Mouse (Mus musculus) cerebral cortex, adult 2 months (tissue): Measurements from ENCODE around the gene Bmp4.

ENCODE experiments used
- WGBS: fragments of 180-500 bp; shearing (Covaris S2); methylation state at CpG from one replicate; pipeline ENCODE4 v1.1.7; 2018; 5-methylcytosine and 5-hydroxymethylcytosine counted together

The Bmp4 gene

DNA sequence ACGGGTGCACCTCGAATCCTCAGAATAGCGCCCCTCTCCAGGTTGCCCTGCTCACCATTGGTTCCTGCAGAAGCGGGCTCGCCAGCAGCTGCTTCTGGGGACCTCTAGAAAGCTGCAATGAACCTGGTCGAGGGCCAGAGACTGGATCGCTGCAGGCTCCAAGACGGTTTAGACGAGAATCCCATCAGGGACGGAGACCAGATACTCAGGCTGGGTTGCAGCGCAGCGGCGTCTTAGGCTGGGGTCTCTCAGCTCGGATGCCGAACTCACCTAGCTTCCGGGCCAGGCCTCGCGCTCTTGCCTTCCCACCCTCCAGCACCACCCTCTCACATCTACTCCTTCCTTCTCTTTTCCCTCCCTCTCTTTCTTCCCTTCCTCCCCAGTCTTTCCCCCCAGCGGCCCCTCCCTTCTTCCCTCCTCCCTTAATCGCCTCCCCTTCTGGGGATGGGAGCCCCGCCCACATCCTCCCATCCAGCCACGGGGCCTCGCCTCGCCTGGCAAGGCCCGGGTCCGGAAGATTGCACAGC, at the start of gene Bmp4:
Gene Bmp4, minus strand, starts transcription at position 421 of the 527 bp plus-strand sequence.
- WGBS: 13% methylated on average over 26 of the region's 26 CpGs

DNA sequence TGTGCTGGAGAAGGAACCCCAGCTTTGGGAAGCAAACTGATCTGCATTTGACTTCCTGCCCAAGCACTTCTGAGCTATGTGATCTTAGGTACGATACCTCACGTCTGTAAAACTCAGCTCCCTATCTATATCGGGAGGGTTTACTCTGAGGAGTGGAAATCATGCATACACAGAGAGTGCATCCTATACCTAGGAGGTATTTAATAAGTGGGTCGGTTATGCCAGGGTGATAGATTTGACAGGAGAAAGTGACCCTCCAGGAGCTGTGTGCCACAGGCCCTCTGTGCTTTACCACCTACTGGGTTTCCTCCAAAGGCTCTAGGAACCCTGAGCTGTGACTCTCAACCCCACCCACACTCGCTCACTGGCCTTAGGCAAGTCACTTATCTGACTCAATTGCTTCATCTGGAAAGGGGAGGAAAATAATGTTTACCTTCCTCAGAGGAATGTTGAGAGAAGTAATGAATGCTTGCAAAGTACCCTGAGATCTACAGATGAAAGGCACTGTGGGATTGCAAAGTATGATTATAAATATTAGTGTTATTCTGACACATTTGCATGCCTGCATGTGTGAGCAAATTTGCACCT, 49.1 kb upstream of the Bmp4 start:
- 92% methylated on average over 5 of the region's 5 CpGs for WGBS

DNA sequence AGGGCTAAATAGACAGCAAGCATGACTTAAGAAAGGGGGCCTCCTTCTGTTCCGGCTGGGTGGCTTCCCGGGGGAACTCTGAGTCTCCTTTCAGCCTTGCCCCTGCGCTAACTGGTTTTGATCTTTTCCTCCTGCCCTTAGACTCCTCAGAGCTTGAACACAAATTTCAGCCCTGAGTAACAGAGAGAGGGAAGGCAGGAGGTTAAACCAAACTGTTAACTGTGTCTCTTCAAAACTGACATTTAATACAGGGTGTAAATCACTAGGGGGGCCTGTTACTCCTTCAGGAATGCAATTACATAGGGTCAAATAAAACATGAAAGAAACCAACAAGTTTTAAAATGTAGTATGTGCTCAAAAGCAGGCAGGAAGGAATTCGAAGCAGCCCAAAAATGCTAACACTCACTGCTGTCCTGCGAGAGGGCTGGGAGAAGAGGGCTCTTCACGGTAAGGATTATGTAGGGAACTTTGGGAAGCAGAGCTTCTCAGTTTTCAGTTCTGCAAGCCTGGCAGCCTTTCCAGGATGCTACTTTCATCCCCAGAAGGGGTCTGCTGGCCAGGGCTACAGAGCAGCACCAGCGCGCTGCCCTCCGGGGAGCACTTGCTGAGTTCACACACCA, 46.1 kb upstream of the Bmp4 start:
- 59% methylated on average over 9 of the region's 9 CpGs for WGBS

DNA sequence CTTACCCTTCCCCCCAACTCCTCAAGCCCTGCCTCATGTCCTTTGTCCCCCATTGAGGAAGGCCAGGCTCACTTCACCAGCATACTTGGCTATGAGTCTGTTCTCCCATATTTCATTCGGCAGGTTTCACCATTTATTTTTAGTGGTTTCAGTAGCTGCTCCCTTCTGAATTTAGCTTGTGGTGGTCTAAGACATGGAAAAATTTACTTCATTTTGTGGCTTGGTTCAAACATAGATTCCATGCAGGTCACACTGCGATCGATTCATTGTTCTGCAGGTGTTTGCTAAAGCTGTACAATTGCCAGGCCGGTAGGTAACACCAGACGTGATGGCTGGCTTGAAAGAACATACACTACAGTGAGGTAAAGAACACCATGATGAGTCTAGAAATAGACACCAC, 39.8 kb upstream of the Bmp4 start:
- whole genome bisulfite sequencing: 91% methylated on average over 5 of the region's 5 CpGs

DNA sequence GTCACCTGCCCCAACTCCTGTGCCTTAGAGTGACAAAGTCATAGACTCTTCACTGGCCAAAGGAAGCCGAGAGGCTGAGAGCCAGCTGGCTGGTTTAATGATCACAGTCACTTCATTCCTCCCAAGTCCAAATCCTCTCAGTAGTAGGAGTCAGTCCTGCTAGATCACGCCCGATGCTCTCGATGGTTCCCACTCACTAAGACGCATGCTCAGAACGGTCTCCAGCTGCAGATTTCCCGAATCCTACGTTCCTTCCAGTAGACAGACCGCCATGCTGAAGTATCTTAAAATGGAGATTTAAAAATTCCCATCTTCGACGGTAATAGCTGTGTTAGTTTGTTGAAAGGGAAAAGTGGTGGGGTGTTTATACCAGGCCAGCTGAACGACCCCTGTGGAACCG, 36.8 kb upstream of the Bmp4 start:
- WGBS: 95% methylated on average over 13 of the region's 13 CpGs

DNA sequence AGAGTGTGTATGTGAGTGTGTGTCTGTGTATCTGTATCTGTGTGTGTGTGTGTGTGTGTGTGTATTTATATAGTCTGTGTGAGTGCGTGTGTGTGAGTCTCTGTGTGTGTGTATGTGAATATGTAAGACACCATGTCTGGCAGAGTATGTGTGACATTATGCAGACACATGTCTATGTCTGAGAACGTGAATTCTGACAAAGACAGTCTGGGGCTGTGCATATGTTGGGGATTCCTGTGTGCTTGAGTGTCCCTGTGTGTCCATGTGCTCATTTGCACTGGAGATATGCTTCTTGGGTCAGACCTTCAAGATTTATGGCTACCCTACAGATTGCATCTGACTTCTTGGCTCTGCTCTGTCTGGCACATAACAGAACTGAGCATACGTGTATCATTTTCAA, 31.4 kb upstream of the Bmp4 start:
- WGBS: 85% methylated on average over 3 of the region's 3 CpGs

DNA sequence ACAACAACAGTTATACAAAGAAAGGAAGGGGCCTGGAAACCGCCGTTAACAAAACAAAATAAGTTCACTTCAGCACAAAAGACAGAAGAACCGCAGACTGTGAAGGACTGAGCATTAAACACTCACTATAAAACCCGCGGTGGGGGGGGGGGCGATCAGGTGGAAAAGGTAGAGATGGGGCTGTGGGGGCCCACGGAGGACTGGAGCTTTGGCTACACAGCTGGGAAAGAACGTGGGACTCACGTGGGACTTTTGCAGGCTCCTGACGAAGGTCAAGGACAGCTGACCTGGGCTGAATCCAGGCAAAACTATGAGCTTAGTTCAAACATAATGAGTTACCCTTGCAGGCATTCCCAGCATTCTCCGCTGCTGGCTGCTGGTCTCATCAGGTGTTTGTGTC, 28.8 kb upstream of the Bmp4 start:
- WGBS: 42% methylated on average over 11 of the region's 11 CpGs

DNA sequence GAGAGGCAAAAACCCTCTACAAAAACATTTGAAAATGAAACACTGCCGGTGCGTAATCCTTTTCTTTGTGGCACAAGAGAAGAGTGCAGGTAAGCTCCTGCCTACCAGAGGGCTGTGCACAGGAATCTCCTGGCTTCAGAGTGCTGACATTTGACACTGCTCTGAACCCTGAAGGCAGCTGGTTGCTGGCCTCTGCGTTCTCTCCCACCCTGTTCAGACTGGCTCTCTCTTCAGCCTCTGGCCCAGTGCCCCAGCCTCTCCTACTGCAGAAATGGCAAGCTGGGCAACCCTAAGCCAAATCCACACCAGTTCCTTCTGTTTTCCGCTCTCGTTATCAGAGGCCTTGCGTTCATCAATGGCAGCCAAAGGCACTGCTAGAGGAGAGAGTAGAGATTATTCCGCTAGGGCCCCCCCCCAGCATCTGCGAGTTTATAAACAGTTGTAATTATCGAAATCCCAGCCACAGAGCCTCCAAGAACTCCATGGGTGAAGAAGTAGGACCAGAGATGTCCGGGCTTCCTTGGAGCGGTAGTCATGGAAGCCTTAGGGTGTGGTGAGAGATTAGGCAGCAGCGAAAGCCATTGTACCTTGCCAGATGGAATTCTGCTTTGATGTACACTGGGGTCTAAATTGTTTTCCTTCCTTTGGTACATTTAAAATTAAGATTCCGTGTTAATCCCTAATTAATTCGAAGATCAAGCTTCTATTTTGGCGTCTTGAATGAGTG, 28.1 kb upstream of the Bmp4 start:
- WGBS: 70% methylated on average over 15 of the region's 15 CpGs

DNA sequence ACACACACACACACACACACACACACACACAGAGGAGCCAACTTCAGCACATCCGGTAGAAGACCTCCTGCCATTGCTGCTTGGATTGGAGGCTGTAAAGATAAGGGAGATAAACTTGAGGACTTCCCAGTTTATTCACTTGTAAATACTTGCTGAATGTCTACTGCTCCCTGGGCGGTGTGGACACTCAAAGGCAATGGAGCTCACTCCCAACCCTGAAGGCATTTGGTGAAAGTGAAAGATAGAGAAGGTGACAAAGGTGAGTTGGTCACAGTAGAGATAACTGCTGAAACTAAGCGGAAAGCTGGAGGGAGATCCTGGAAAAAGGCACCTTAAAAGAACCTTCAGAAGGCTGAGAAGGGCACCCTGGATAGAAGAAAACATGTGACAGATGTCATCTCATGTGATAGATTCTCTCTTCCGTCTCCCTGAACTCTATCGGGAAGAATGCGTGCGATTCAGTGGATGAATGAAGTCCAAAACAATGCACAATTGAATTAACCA, 22.1 kb upstream of the Bmp4 start:
- WGBS: 91% methylated on average over 7 of the region's 7 CpGs

DNA sequence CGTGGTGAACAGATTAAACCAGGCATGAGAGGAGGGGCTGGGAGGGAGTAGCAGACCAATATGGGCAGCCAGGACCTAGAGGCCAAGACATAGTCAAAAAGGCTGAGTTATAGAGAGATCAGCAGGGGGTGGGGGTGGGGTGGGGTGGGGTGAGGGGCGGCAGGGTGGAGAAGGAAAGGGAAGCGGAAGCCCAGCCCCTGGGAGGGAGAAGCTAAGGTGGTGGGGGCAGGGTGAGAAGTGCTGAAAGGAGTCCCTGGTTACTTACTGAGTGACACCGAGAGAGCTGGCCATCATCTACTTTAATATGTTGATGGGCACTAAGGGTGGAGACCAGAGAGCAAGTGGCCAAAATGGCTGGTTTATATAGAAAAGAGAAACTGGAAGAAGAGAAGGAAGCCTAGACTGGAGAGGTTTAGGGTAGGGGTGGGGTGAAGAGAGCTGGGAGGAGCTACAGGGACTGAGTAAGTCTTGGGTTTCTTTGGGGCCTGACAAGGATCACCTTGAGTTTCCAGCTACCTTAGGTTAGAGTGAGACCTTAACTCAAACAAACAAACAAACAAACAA, 20.2 kb upstream of the Bmp4 start:
- WGBS: 76% methylated on average over 4 of the region's 4 CpGs

DNA sequence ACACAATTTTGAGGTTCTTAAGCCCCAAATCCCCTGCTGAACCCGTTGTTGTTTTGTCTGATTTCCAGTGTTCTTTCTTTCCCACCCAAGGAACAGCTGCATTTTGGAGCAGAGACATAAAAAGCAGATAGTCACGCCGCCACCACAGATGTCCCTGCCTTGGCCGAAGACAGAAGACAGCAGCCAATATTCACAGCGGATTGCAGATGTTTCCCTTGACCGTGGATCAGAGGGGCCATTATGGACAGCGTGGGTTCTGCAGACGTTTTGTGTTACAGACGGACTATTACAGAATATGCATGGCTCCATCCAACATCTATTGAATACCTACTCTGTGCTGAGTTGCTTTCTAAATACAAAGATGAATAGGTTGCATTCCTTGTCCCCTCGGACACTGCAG, 18.5 kb upstream of the Bmp4 start:
- WGBS: 72% methylated on average over 10 of the region's 10 CpGs

DNA sequence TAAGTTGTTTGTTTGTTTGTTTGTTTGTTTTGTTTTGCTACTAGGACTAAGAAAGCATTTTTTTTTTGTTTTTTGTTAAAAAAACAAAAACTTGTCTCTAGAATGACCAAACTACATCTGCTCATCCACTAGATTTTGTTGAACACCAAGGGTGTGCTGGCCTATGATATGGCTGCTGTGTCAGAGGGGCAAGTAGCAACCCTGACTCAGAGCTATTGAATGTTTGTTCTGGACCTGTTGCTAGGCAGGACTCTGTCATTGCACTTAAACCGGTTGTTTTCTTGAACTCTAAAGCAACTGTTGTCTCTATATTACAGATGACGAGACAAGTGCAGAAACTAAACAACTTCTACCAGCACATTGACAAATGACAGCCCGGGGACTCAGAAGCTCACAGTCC, 17.9 kb upstream of the Bmp4 start:
- 80% methylated on average over 3 of the region's 3 CpGs for WGBS

DNA sequence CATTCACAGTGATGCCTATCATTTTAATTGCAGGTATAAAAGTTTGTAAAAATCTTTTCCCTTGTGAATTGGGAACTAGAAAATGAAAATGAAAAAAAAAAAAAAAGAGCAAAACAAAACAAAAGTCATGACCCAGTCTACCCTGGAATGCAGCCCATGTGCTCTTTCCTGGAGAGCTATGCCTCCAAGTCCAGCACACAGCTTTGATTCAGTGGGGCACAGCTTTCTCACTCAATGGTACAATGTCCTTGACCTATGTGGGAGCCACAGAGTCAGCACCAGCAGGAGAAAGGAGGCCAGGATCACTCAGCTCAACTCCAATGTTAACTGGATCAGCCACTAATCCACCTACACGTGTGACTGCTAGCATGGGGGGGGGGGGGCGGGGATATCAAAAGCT, 9.5 kb upstream of the Bmp4 start:
- WGBS: 65% methylated on average over 2 of the region's 2 CpGs

DNA sequence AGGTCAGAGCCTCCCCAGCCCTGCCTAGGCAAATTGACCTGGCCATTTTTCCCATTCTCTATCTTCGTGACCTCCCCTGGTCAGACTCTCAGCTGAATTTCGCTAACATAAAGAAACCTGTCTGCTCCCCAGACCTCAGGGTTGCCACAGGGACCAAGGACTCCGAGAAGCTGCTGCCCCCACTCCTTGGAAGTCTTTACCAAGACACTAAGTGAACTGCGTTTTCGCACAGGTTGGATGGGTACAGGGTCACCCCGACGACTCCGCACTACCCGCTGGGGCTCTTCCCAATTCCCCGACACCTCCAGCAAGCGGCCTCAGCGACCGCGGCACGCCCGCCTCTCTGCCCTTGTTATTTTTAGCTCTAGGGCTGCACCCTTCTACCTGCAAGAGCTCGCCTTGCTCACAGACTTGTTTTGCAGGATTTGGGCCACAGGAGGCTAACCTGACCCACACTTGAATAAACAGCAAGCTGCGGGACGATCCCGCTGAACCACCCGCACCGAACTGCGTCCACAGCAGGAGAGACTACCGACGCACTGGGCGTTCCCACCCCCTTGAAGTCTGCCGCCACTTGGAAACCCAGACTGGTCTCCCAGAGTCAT, 7.7 kb upstream of the Bmp4 start:
- 14% methylated on average over 27 of the region's 27 CpGs for WGBS

DNA sequence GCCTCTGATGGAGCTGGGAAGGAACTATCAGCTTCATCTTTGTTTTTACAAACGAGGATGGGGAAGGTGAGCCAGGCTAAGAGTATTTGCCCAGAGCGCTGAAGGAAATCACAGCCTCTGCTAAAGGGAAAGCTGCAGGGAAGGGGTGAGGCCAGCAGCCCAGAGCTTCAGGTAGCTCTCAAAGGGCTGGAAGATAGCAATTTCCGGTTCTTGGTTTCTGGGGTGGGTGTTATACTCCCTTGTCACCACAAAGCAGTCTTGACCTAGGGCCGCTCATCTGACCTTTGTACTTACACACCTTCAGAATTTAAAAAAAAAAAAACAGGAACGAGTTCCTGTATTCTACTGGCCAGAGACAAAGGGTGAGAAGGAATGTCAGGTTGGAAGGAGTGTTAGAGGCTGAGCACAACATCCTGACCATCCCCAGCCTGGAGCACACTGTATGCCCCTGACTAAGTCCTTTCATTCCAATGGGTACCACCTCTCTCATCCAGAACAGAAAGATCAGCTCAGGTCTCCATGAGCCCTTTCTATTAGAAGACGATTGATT, 1.2 kb upstream of the Bmp4 start:
- 86% methylated on average over 6 of the region's 6 CpGs for WGBS

DNA sequence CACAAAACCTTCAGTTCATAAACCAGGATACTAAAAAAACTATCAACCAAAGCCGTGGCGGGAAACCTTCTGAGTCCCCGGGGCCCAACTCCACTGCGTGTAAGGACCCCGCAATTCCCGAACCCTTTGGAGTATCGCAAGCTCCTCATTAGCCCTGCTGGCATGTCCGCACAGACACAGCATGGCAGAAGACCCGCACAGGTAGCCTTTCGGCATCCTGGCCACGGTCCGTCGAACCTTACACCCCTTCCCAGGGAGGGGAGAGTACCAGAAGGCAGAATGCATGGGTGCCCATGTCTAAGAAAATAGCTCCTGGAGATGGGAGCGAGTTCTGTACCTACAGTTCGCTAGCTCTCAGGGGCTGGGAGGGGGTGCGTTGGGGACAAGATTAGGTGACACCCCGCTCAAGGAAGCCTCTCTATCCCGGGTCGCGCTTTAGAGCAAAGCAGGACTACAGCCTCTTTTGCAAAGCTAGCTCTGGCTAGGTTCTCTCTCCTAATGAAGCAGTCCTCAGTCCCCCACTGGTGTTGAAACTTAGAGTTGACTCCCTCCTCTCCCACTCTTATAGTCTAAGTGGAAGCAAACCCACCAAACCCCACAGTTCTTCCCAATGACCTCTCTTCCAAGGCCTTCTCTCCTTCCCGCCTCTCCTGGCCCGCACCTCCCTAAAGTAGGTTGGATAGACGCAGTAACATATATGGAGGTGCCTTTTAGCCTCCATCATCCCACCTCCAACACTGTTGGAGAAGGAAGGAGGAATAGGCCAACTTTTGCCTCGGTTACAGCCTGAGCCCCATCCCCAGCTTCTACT, 826 bp downstream of the Bmp4 start:
- 15% methylated on average over 24 of the region's 24 CpGs for WGBS

DNA sequence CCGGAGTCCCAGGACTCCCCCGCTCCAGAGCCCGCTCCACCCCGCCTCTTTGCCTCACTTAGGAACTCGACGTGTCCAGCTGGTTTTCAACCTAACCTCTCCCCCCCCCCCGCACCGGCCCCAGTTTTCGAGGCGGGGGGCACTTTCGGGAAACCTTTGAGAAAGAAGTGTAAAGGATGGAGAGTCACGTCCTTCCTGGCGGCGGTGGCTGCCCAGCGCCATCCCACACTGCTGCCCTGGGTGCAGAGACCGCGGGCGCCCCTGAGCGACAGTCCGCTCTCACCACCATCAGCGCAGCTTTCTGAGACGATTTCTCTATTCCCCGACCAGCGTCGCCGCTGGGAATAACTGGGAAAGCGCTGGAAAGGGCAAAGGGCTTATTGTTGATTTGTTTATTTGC, 1.8 kb downstream of the Bmp4 start:
- under 1% methylated on average over 27 of the region's 27 CpGs for WGBS

DNA sequence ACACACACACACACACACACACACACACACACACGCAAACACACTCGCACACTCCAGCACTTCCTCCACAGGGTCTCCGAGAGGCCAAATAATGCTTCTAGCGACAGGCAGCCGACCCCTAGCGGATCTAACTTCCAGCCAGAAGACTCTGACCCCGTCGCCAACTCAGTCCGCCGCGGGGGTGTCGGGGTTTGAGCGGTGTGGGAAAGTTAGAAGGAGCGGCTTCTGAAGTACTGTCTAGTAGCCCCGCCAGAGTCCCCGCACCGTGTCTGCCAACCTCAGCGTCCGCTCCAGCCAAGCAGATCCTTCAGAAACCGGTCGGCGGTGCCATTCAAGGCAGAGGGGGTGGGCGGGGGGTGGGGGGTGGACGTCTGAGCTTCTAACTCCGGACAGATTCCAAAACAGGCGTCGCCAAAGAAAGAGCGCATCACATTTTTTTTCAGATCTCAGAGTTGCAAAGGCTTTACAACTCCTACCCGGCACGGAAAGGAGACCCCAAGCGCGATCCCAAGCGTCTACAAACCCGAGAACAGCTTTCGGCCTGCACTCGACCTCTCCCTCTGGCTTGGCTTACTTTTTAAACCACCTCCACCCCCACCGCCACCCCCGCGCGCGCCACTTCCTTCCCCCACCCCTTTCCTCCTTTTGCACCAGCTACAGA, 2.5 kb downstream of the Bmp4 start:
- under 1% methylated on average over 40 of the region's 41 CpGs for WGBS

DNA sequence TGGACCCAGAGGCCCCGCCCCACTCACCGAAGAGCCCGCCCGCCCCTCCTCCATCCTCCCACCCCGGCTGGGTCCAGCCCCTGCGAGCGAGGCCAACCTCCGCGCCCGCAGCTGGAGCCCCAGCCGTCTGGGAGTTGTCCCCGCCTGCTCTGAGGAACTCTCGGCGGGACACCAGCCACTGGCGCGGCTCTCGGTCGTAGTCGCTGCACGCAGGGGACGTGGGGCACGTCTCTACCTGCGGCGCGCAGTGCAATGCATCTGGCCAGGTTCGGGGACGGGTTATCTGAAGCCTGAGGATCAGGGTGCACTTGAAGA, 3.2 kb downstream of the Bmp4 start:
- 1% methylated on average over 27 of the region's 27 CpGs for WGBS

DNA sequence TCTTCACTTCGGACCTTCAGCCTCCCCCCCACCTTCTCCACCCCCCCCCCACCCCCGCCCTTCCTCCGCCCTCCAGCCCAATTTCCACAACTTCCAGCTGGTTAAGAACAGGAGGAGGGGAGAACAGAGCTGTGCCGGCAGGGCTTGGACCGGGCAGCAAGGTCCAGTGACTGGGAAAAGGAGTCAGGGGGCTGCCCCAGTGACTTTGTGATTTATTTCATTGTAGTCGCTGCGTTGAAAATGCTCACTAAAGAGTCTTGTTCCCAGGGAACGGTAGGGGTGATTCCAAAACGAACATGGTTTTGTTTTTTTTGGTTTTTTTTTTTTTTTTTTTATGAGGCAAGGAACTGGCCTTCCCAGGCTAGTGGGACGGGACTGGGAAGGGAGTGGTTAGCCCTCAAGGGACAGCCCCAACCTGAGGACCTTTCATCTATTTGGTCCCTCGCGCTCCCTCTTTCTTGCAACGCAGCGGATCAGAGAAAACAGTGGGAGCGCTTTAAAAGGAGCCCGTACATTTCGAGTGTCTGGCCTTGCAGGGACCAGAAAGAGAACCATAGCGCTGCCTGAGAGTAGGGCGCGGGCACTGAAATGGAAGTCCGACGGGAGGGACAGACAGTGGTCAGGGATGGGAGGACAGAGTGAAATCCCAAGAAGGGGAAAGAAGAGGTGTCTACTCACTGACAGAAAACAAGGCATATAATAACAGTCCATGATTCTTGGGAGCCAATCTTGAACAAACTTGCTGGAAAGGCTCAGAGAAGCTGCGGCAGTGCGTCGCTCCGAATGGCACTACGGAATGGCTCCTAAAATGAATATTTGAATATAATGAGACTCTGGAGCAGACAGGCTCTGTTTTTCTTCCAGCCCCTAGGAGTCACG, 3.8 kb downstream of the Bmp4 start:
- 2% methylated on average over 28 of the region's 28 CpGs for WGBS
